In genomic region chrX:102018890-102019289, GRCm38 (mm10) we compare ENCODE assay signal across 10 mouse cellular contexts. TPM values are rescaled to one million over a fixed set of nuclear protein-coding genes. Genes with fewer than 3 reads are reported as not detected.
A peak's percentile ranks its signal among the peaks of the same experiment; 100 is the strongest.
DNase-seq lines count a peak whose midpoint lies in the region; ATAC-seq and TF ChIP-seq lines count a peak whose summit lies in the region.
"Had no signal": no experiment of that assay in that cellular context is flagged by ENCODE, and none has a peak within 500 bp of the region (broad histone marks: within the 10 kb centered on the region; RNA-seq: fewer than 3 reads in every experiment).

No protein-coding gene starts in this region.

- H3K4me3 ChIP-seq in kidney, embryonic 16.5 days (ENCODE audit: low read length): no peak overlapping the region
- no peak overlapping the region for H3K4me3 ChIP-seq in stomach, embryonic 14.5 days (ENCODE audit: low read depth, low read length)
- H3K4me3 ChIP-seq in stomach, postnatal 0 days (ENCODE audit: low read depth, low read length): no peak overlapping the region
- H3K4me3 ChIP-seq: midbrain, embryonic 13.5 days had no signal

- H3K4me2 ChIP-seq in kidney, embryonic 16.5 days (replicated peaks; ENCODE audit: low read depth, low read length): peak overlapping the region; percentile 27; the same call in 1 of the 2 replicates
- no peak overlapping the region for H3K4me2 ChIP-seq in stomach, embryonic 14.5 days (replicated peaks; ENCODE audit: low read depth, low read length)
- no peak overlapping the region for H3K4me2 ChIP-seq in stomach, postnatal 0 days (replicated peaks; ENCODE audit: low read depth)
- H3K4me2 ChIP-seq: hindbrain, embryonic 14.5 days; midbrain, embryonic 13.5 days had no signal

- peaks cover 21% of the 10 kb centered on the region; the same call in 1 of the 2 replicates for H3K27me3 ChIP-seq in kidney, embryonic 16.5 days (ENCODE audit: insufficient read depth, low read length)
- H3K27me3 ChIP-seq in stomach, embryonic 14.5 days (ENCODE audit: control insufficient read depth, insufficient read depth, low read length): no peaks in the 10 kb centered on the region
- no peaks in the 10 kb centered on the region for H3K27me3 ChIP-seq in stomach, postnatal 0 days (ENCODE audit: control insufficient read depth, insufficient read depth, low read length)

- no peaks in the 10 kb centered on the region for H3K9me3 ChIP-seq in kidney, embryonic 16.5 days (ENCODE audit: low read length)
- no peaks in the 10 kb centered on the region for H3K9me3 ChIP-seq in stomach, embryonic 14.5 days (ENCODE audit: control insufficient read depth, low read depth, low read length)
- H3K9me3 ChIP-seq in stomach, postnatal 0 days (ENCODE audit: control insufficient read depth, low read length): no peaks in the 10 kb centered on the region
- H3K9me3 ChIP-seq: midbrain, embryonic 13.5 days had no signal

- ATAC-seq in kidney, embryonic 16.5 days (ENCODE audit: low FRiP score, low TSS enrichment): peak; percentile 76
- peak; percentile 67; the same call in 1 of the 2 replicates for ATAC-seq in stomach, embryonic 14.5 days (ENCODE audit: insufficient number of reproducible peaks, insufficient read depth, low FRiP score, low read depth)
- no peak for ATAC-seq in stomach, postnatal 0 days (ENCODE audit: low FRiP score, low TSS enrichment)
- ATAC-seq: midbrain, embryonic 13.5 days had no signal

- H3K36me3 ChIP-seq in kidney, embryonic 16.5 days (ENCODE audit: insufficient read depth, low read length): no peaks in the 10 kb centered on the region
- H3K36me3 ChIP-seq in stomach, embryonic 14.5 days (ENCODE audit: control insufficient read depth, insufficient read depth, low read length): no peaks in the 10 kb centered on the region
- H3K36me3 ChIP-seq in stomach, postnatal 0 days (ENCODE audit: control insufficient read depth, insufficient read depth, low read length): no peaks in the 10 kb centered on the region
- H3K36me3 ChIP-seq: midbrain, embryonic 13.5 days had no signal

- no peaks in the 10 kb centered on the region for H3K4me1 ChIP-seq in kidney, embryonic 16.5 days (ENCODE audit: insufficient read depth, low read length)
- no peaks in the 10 kb centered on the region for H3K4me1 ChIP-seq in stomach, embryonic 14.5 days (ENCODE audit: control insufficient read depth, insufficient read depth, low read length)
- H3K4me1 ChIP-seq in stomach, postnatal 0 days (replicated peaks; ENCODE audit: control insufficient read depth, insufficient read depth): no peaks in the 10 kb centered on the region
- H3K4me1 ChIP-seq: midbrain, embryonic 13.5 days had no signal

- no peak for TF ChIP-seq EP300 in stomach, postnatal 0 days (optimal IDR thresholded peaks at IDR 0.05)

- TF ChIP-seq CTCF in stomach, postnatal 0 days (IDR thresholded peaks at IDR 0.05; ENCODE audit: low read depth): no peak

- DNase-seq in cerebellum, postnatal 10 days: peak; percentile 17 to 33
- DNase-seq in cerebellum, adult 11-12 months: no peak
- no peak for DNase-seq in kidney, postnatal 14 days
- DNase-seq in stomach, postnatal 0 days (ENCODE audit: low spot score): no peak
- DNase-seq in adipocyte (ENCODE audit: low spot score): no peak
- no peak for DNase-seq in urinary bladder, postnatal 10 days (ENCODE audit: low spot score)

- no peak overlapping the region; the same call in 1 of the 2 replicates for H3K27ac ChIP-seq in kidney, embryonic 16.5 days (ENCODE audit: low read length)
- no peak overlapping the region; the same call in 1 of the 2 replicates for H3K27ac ChIP-seq in stomach, embryonic 14.5 days (ENCODE audit: low read length)
- no peak overlapping the region for H3K27ac ChIP-seq in stomach, postnatal 0 days (replicated peaks)
- H3K27ac ChIP-seq: hindbrain, embryonic 14.5 days; midbrain, embryonic 13.5 days had no signal

- WGBS in kidney, embryonic 16.5 days: 37% methylated on average over 3 of the region's 3 CpGs
- WGBS in stomach, embryonic 14.5 days: 42% methylated on average over 3 of the region's 3 CpGs
- 50% methylated on average over 3 of the region's 3 CpGs for WGBS in stomach, postnatal 0 days

- H3K9ac ChIP-seq in kidney, embryonic 16.5 days (replicated peaks; ENCODE audit: low read length): no peak overlapping the region
- no peak overlapping the region for H3K9ac ChIP-seq in stomach, embryonic 14.5 days (replicated peaks; ENCODE audit: low read depth, low read length)
- no peak overlapping the region for H3K9ac ChIP-seq in stomach, postnatal 0 days (ENCODE audit: low read length)
- H3K9ac ChIP-seq: hindbrain, embryonic 14.5 days; midbrain, embryonic 13.5 days had no signal

RNA-seq across cellular contexts. Expression of gene Rtl5, which starts 52.2 kb away (rescaled TPM):
- polyA plus RNA-seq in kidney, embryonic 16.5 days (2015; fragmentation: Nextera tagmentation; extraction: Ambion mirVana): 3.4 and 3.9 TPM in 2 replicates
- 1.6 and 2.9 TPM in 2 replicates for polyA plus RNA-seq in stomach, embryonic 14.5 days (2014; fragmentation: Nextera tagmentation; extraction: Ambion mirVana)
- 0.56 and 0.64 TPM in 2 replicates for polyA plus RNA-seq in stomach, postnatal 0 days (2015; fragmentation: Nextera tagmentation; extraction: Ambion mirVana)

Comparison
In these comparisons a context has a peak if more than half of its experiments do, and no peak if none do; other contexts are left out.
1. DNase-seq: peak in cerebellum, postnatal 10 days (2 of 2); none in cerebellum, adult 11-12 months (single experiment), kidney, postnatal 14 days (single experiment), stomach, postnatal 0 days (single experiment), adipocyte (single experiment) and urinary bladder, postnatal 10 days (single experiment).